Mouse (Mus musculus) kidney, postnatal 4 days (tissue): Measurements from ENCODE around the gene Hoxb7.

Source experiments
- DNase-seq, 2 experiments: peaks; one replicate each; pipeline ENCODE4 v3.0.0; 2021; ENCODE audit warnings: mixed read lengths in 2 of 2

Gene Hoxb7

GRCm38 (mm10) chr11:96268031-96268745, 18.2 kb upstream of the Hoxb7 start:
- DNase-seq: peak in 1 of 2 experiments; percentile 2

DNA sequence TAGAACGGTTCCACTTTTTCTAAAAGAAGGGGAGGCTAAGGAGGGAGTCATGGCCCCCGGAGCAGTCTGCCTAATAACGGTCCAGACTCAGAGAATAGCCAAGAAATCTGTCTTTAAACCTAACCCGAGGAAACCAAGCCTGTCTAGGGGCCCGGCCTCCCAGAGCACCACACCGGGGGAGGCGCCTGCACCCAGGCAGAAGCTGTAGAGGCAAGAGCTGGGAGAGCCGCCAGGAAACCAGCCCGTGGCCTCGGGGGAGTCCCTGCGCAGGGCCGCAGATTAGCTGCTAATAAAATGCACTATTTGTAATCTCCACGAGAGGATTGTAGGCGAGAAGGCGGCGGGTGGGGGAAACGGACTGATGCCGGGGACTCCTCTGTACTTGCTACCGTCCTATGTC, 16.6 kb upstream of the Hoxb7 start:
- peak; percentile 80 to 87 for DNase-seq

GRCm38 (mm10) chr11:96270996-96271540, 15.4 kb upstream of the Hoxb7 start, which contains the start of gene Hoxb9:
Gene Hoxb9, plus strand, starts transcription at chr11:96271457.
- peak; percentile 83 to 89 for DNase-seq

GRCm38 (mm10) chr11:96271541-96272011, 14.8 kb upstream of the Hoxb7 start:
- peak; percentile 78 to 89 for DNase-seq

GRCm38 (mm10) chr11:96272024-96272921, 14.2 kb upstream of the Hoxb7 start:
- DNase-seq: peak; percentile 67 to 75

DNA sequence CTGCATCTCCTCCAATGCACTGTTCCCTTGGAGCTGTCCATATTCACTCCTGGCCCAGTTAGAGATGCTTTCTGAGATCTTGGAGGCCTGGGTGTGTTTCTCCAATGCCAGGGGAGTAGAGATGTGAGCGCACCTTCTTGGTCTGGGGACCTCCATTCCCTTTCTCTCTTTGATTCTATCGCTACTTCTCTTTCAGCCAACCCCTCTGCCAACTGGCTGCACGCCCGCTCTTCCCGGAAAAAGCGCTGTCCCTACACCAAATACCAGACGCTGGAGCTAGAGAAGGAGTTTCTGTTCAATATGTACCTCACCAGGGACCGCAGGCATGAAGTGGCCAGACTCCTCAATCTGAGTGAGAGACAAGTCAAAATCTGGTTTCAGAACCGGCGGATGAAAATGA, 12.0 kb upstream of the Hoxb7 start:
- DNase-seq: peak in 1 of 2 experiments; percentile 34

- DNase-seq: peak in 1 of 2 experiments; percentile 71
Observed at GRCm38 (mm10) chr11:96275896-96276295, 10.5 kb upstream of the Hoxb7 start.

DNA sequence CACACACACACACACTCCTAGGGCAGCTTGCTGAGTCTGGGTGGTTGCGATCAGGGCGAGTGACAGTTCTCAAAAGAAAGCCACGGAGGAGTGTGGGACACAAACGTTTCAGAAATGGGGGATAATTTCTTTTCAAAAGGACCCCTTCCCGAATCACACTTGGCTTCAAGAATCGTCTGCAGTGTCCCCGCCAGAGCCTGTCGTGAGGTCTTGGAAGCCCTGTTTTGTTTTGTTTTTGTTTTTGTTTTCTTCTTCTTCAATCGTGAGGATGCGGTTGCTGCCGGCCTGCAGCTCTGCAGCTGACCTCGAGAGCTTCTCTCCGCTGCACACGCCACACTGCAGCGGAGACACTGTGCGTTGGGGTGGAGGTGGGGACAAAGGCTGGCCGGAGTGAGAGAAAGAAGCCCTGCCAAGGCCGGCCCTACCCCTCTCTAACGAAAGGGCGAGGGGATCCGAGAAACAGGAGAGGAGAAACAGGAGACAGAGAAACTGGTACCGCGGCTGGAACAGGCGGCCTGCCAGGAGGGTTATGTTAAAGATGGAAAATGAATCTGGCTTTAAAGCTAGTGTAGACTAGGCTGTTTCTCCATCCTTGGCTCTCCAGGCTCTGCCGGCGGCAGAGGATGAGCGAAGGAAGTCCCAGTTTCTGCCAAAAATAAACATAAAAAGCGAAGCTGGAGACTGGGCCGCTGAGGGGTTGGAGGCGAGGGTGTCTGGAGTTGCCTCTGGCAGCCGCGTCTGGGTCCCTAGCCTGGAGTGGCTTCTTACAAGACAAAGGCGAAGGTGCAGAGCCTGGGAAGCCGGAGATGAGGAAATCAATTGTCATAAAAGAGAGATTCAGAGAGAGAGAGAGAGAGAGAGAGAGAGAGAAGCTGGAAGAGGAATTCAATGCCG, 9.0 kb upstream of the Hoxb7 start:
- DNase-seq: peak in 1 of 2 experiments; percentile 66

DNA sequence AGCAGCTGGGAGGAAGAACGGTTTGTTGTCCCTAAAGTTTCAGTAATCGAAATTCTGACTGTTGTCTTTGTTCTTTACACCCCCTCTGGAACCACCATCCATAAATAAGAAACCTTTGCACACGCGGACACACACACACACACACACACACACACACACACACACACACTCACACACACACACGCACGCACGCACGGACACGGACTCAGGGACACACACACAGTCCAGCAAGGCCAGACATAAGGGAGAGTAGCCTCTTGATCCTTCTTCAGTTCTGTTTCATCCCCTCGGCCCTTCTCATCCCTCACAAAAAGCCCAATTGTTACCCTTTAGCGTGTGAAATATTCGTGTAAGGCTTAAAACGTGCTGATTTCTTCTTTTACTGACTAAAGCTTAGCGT, 8.1 kb upstream of the Hoxb7 start:
- DNase-seq: peak in 1 of 2 experiments; percentile 39

DNA sequence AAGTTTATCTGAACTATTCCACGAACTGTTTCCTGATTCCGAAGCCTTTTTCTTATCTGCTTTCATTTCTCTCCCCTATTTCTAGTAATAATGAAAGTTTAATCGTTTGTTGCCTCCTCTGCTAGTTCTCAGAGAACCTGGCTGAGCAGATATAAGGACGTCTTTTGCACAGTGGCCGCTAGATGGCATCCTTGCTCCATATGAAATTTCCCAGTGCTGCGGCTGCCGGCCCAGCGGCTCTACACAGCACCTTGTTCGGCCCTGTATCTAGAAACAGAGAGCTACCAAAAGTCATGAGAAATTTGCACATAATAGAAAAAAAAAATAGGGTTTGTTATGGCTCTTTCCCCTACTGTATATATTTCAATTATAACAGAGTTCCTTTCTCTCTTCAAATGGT, 7.7 kb upstream of the Hoxb7 start:
- DNase-seq: peak; percentile 91 to 93

- DNase-seq: peak in 1 of 2 experiments; percentile 70
Observed at GRCm38 (mm10) chr11:96279421-96280233, 6.8 kb upstream of the Hoxb7 start.

DNA sequence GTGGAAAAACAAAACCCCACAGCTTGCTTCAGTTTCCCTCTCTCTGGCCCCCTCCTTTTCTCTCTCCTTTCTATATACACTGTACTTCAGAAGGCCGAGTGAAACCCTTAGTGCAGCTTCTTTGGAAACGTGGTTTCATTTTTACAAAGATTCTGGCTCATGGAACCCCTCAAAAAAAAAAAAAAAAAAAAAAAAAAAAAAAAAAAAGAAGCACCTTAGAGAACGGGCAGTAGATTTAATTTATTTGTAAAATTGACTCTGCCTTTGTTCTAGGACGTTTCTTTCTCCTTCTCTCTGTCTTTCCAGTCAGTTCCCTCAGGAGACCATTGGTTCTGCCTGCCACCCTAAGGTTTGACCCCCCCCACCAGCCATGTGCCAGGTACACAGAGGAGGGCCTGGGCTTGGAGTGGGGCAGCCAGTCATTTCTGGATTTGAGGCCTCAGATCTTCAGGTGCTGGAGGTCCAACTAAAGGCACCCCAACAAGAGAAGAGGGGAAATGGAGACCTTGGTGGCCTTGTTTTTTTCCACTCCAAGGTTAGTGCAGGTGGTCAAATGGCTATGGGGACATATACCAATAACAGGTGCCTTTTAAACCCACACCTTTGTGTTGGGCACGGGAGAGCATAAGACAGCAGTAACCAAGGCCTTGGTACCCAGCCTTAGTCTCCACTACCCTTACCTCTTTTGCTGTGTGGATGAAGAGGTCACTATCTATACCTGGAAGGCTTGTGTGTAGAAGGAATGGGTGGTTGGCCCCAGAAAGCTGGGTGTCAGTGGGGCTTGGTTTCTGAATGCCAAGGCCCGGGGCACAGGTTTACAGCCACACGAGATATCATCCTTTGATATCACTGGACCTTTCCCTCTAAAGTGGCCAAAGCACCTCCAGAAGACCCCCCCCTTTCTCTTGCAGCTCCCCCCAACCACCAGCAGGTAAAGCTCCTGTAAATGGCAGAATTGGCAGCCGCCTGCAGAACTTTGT, 5.7 kb upstream of the Hoxb7 start:
- DNase-seq: peak in 1 of 2 experiments; percentile 65

DNA sequence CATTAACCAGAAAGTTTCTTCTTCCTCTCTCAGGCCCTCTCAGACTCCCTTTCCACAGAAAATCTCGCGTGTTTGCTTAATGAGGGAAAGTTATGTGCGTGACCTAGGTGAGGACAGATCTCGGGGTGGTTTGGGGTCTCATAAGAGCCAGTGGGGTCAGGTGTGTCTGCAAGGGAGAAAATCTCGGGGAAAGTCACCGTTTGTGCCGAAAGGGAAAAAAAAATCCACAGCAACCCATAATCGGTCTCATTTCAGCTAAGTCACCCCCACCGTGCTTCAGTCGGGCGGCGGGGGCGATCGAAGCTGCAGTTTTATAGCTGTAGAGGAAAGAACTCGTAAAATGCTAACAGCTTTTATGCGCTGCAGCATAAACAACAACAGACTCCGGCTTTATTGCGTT, 5.0 kb upstream of the Hoxb7 start:
- peak in 1 of 2 experiments; percentile 69 for DNase-seq

DNA sequence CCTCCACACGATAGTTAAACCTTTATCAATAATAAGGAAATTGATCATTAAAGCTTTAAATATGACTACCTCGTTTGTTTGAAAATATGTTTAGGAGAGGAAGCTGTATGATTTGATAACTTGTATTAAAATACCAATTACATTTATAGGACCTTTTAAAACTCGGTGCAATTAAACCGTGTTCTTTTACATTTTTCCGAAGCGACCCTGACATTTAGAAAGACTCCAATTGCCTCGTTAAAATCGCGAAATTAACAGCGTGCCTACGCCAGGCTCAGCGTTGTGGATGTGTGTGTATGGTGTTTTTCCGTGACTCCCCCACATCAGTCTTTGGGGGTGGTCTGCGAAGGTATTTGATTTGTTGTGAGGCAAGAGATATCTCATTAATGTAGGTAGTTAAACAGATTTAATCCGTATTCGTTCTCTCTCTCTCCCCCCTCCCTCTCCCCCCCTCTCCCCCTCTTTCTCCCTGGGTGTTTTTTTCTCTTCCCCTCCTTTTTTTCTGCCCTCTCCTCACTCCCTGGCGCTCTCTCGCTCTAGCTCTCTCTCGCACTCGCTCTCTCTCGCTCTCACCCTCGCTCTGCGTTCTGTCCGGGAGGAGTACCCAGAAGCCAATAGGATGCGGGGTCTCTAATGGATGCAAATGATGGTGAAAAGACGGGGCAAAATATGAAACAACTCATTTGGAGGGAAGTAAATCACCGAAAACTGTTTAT, 4.4 kb upstream of the Hoxb7 start, which contains the start of gene Hoxb8:
Gene Hoxb8 (plus strand): TSS at position 51 of the 716 bp plus-strand sequence.
- DNase-seq: peak in 1 of 2 experiments; percentile 72

DNA sequence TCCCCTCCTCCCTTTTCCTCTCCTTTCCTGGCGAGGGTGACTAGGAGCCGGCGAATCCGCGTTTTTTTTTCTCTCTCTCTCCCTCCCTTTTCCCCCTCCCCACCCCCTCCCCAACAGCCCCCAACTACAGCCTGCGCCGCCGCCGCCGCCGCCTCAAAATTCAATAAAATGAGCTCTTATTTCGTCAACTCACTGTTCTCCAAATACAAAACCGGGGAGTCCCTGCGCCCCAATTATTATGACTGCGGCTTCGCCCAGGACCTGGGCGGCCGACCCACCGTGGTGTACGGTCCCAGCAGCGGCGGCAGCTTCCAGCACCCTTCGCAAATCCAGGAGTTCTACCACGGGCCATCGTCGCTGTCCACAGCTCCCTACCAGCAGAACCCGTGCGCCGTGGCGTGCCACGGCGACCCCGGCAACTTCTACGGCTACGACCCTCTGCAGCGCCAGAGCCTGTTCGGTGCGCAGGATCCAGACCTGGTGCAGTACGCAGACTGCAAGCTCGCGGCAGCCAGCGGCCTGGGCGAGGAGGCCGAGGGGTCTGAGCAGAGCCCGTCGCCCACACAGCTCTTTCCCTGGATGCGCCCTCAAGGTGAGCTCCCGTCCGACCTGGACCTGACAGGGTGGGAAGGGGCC, 3.5 kb upstream of the Hoxb7 start:
- peak; percentile 66 to 80 for DNase-seq

- DNase-seq: peak; percentile 81 to 89
Observed at GRCm38 (mm10) chr11:96284041-96284749, 2.2 kb upstream of the Hoxb7 start.

GRCm38 (mm10) chr11:96284774-96285734, 1.4 kb upstream of the Hoxb7 start:
- DNase-seq: peak; percentile 85 to 92
